8 mouse cellular contexts compared by ENCODE assay signal in the genomic region with DNA sequence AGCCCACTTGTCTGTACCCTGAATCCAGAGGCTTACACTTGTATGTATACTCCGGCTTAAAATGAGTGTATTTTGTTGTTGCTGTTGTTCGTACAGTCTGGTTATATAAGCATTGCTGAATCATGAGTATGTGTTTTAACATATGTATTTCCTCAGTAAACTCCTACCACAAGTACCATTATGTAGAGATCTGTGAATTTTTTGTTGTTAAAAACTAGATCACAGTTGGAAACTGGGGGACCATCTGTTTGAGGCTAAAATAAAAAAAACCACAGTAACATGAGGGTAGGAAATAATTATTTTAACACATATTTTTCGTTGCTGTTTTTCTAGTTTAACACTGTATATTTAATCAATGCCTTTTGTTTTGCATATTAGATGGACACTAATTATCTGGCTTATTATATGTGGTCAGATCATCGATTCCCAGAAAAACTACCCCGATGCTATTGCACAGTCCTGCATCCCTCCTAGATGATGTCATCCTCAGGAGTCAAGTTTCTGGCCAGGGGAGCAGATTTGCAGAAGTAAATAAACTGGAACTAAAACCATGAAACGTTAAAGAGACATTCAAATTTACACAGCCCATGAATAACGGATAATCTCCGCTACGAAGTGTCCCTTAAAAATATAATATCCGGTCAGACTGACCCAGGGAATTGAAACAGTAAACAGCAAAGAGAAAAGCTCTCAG. TPM values are rescaled to one million over a fixed set of nuclear protein-coding genes. Genes with fewer than 3 reads are reported as not detected.
DNase-seq lines count a peak whose midpoint lies in the region; ATAC-seq lines count a peak whose summit lies in the region.

No protein-coding gene starts in this region.

- H3K27me3 ChIP-seq in kidney, embryonic 14.5 days (ENCODE audit: control insufficient read depth, insufficient read depth, low read length), result no peaks in the 10 kb centered on the region
- no peaks in the 10 kb centered on the region for H3K27me3 ChIP-seq in embryonic facial prominence, embryonic 13.5 days
- H3K27me3 ChIP-seq in limb, embryonic 12.5 days, result no peaks in the 10 kb centered on the region
- no peaks in the 10 kb centered on the region for H3K27me3 ChIP-seq in neural tube, embryonic 13.5 days

- DNase-seq in kidney, postnatal 10 days, result no peak
- DNase-seq in gastrocnemius, adult 18-20 months (ENCODE audit: low spot score), result no peak
- no peak for DNase-seq in adipocyte (ENCODE audit: low spot score)
- DNase-seq in right cerebral cortex, postnatal 36 days (ENCODE audit: low spot score in 2 of 2), result no peak

- H3K9me3 ChIP-seq in kidney, embryonic 14.5 days (ENCODE audit: control insufficient read depth, low read length), result no peaks in the 10 kb centered on the region
- H3K9me3 ChIP-seq in embryonic facial prominence, embryonic 13.5 days, result no peaks in the 10 kb centered on the region
- H3K9me3 ChIP-seq in limb, embryonic 12.5 days, result no peaks in the 10 kb centered on the region
- H3K9me3 ChIP-seq in neural tube, embryonic 13.5 days, result no peaks in the 10 kb centered on the region

- H3K4me2 ChIP-seq in kidney, embryonic 14.5 days (replicated peaks; ENCODE audit: low read depth, low read length), result peak overlapping the region; percentile 46
- H3K4me2 ChIP-seq in embryonic facial prominence, embryonic 13.5 days, result peak overlapping the region; percentile 53
- peak overlapping the region; percentile 55 for H3K4me2 ChIP-seq in limb, embryonic 12.5 days
- H3K4me2 ChIP-seq in neural tube, embryonic 13.5 days, result peak overlapping the region; percentile 31

- H3K27ac ChIP-seq in kidney, embryonic 14.5 days (ENCODE audit: low read depth, low read length), result peak overlapping the region; percentile 69; the same call in 1 of the 2 replicates
- peak overlapping the region; percentile 82 for H3K27ac ChIP-seq in embryonic facial prominence, embryonic 13.5 days
- H3K27ac ChIP-seq in limb, embryonic 12.5 days, result peak overlapping the region; percentile 90
- peak overlapping the region; percentile 42; the same call in 1 of the 2 replicates for H3K27ac ChIP-seq in neural tube, embryonic 13.5 days (replicated peaks)

- H3K36me3 ChIP-seq in kidney, embryonic 14.5 days (ENCODE audit: control insufficient read depth, insufficient read depth, low read length), result no peaks in the 10 kb centered on the region
- no peaks in the 10 kb centered on the region for H3K36me3 ChIP-seq in embryonic facial prominence, embryonic 13.5 days
- H3K36me3 ChIP-seq in limb, embryonic 12.5 days, result no peaks in the 10 kb centered on the region
- no peaks in the 10 kb centered on the region for H3K36me3 ChIP-seq in neural tube, embryonic 13.5 days

- peak overlapping the region; percentile 17; the same call in 1 of the 2 replicates for H3K4me3 ChIP-seq in kidney, embryonic 14.5 days (ENCODE audit: low read length)
- peak overlapping the region; percentile 27 for H3K4me3 ChIP-seq in embryonic facial prominence, embryonic 13.5 days
- peak overlapping the region; percentile 26 for H3K4me3 ChIP-seq in limb, embryonic 12.5 days (replicated peaks)
- 0 out of 2 replicates have a peak overlapping the region, but pooled peaks have one; percentile 11 for H3K4me3 ChIP-seq in neural tube, embryonic 13.5 days

- peak; percentile 73; the same call in 1 of the 2 replicates for ATAC-seq in kidney, embryonic 14.5 days (ENCODE audit: low FRiP score, low TSS enrichment)
- ATAC-seq in embryonic facial prominence, embryonic 13.5 days (ENCODE audit: insufficient number of reproducible peaks, insufficient read depth, low FRiP score, low TSS enrichment, low read depth), result no peak
- ATAC-seq in limb, embryonic 12.5 days (ENCODE audit: insufficient number of reproducible peaks, insufficient read depth, low FRiP score, low TSS enrichment, low read depth), result peak; percentile 79
- ATAC-seq in neural tube, embryonic 13.5 days (ENCODE audit: low read depth), result no peak

- H3K4me1 ChIP-seq in kidney, embryonic 14.5 days (ENCODE audit: control insufficient read depth, insufficient read depth, low read length), result peaks cover 8% of the 10 kb centered on the region; the same call in 1 of the 2 replicates
- peaks cover 37% of the 10 kb centered on the region for H3K4me1 ChIP-seq in embryonic facial prominence, embryonic 13.5 days
- H3K4me1 ChIP-seq in limb, embryonic 12.5 days (replicated peaks), result peaks cover 11% of the 10 kb centered on the region
- H3K4me1 ChIP-seq in neural tube, embryonic 13.5 days (replicated peaks), result peaks cover 13% of the 10 kb centered on the region

- H3K9ac ChIP-seq in kidney, embryonic 14.5 days (ENCODE audit: low read depth, low read length), result peak overlapping the region; percentile 47
- 0 out of 2 replicates have a peak overlapping the region, but pooled peaks have one; percentile 32 for H3K9ac ChIP-seq in embryonic facial prominence, embryonic 13.5 days
- 0 out of 2 replicates have a peak overlapping the region, but pooled peaks have one; percentile 40 for H3K9ac ChIP-seq in limb, embryonic 12.5 days (replicated peaks)
- peak overlapping the region; percentile 13; the same call in 1 of the 2 replicates for H3K9ac ChIP-seq in neural tube, embryonic 13.5 days

- WGBS in kidney, embryonic 14.5 days, result 55% methylated on average over 10 of the region's 10 CpGs
- WGBS in embryonic facial prominence, embryonic 13.5 days, result 33% methylated on average over 10 of the region's 10 CpGs
- WGBS in limb, embryonic 12.5 days, result 48% methylated on average over 10 of the region's 10 CpGs
- WGBS in neural tube, embryonic 13.5 days, result 61% methylated on average over 10 of the region's 10 CpGs

RNA-seq across cellular contexts. Expression of a gene that starts 18.2 kb away (rescaled TPM):
- polyA plus RNA-seq in kidney, embryonic 14.5 days (2014; fragmentation: Nextera tagmentation; extraction: Ambion mirVana), result 6.5 and 7.7 TPM in 2 replicates
- polyA plus RNA-seq in embryonic facial prominence, embryonic 13.5 days (2015; fragmentation: Nextera tagmentation; extraction: Ambion mirVana), result 6.5 and 7.2 TPM in 2 replicates
- 9.5 and 9.6 TPM in 2 replicates for polyA plus RNA-seq in limb, embryonic 12.5 days (2016; fragmentation: Nextera tagmentation; extraction: Ambion mirVana)
- 5.2 and 6.3 TPM in 2 replicates for polyA plus RNA-seq in neural tube, embryonic 13.5 days (2015; fragmentation: Nextera tagmentation; extraction: Ambion mirVana)
- total RNA-seq in gastrocnemius, adult 18-20 months (2021), result 10 to 100 TPM; 30.7 to 44.0 TPM

Comparison
In these comparisons a context has a peak if more than half of its experiments do, and no peak if none do; other contexts are left out.
1. ATAC-seq: peak in kidney, embryonic 14.5 days (single experiment) and limb, embryonic 12.5 days (single experiment); none in embryonic facial prominence, embryonic 13.5 days (single experiment) and neural tube, embryonic 13.5 days (single experiment).
2. Peak in every context shown above with its lines, with median percentiles within 50 percentile points of each other: H3K27ac ChIP-seq, H3K4me2 ChIP-seq, H3K4me3 ChIP-seq and H3K9ac ChIP-seq.